In the genomic region with DNA sequence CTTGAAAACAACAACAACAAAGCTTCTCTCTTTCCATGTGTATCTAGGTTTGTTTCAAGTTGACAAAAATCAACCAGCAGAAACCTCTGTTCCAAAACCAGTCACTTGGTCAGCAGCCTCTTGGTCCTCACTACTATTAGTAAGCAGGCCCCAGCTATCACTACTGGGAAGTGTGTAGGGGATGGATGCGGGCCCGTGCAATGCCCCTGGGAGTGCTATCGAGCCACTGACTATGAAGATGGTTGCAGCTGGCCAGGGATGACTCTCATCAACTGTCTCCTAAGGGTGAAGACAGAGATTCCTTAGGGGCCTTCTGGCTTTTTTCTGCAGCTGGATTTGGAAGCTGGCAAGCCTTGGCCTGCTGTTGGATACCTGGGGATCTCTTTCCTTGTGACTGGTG, we compare ENCODE assay signal across 41 mouse cellular contexts. TPM values are rescaled to one million over a fixed set of nuclear protein-coding genes. Genes with fewer than 3 reads are reported as not detected.
"Had no signal": no experiment of that assay in that cellular context is flagged by ENCODE, and none has a peak within 500 bp of the region (broad histone marks: within the 10 kb centered on the region; RNA-seq: fewer than 3 reads in every experiment).

No protein-coding gene starts in this region.

- H3K27ac ChIP-seq: heart, embryonic 13.5 days; heart, embryonic 15.5 days; hindbrain, embryonic 12.5 days; hindbrain, embryonic 14.5 days; hindbrain, postnatal 0 days; kidney, embryonic 15.5 days; limb, embryonic 13.5 days; limb, embryonic 15.5 days; liver, embryonic 12.5 days; liver, embryonic 14.5 days had no signal

- H3K27me3 ChIP-seq: heart, embryonic 13.5 days; heart, embryonic 15.5 days; hindbrain, embryonic 12.5 days; kidney, embryonic 15.5 days; limb, embryonic 13.5 days; limb, embryonic 15.5 days; liver, embryonic 12.5 days had no signal

- H3K9me3 ChIP-seq: heart, embryonic 13.5 days; heart, embryonic 15.5 days; hindbrain, embryonic 12.5 days; kidney, embryonic 15.5 days; limb, embryonic 13.5 days; limb, embryonic 15.5 days; liver, embryonic 12.5 days had no signal

- H3K9ac ChIP-seq: heart, embryonic 13.5 days; heart, embryonic 15.5 days; hindbrain, embryonic 12.5 days; hindbrain, embryonic 14.5 days; kidney, embryonic 15.5 days; limb, embryonic 13.5 days; limb, embryonic 15.5 days; liver, embryonic 12.5 days; liver, embryonic 14.5 days had no signal

- ATAC-seq: hindbrain, postnatal 0 days; intestine, embryonic 16.5 days; liver, embryonic 12.5 days had no signal

- H3K4me3 ChIP-seq: heart, embryonic 13.5 days; heart, embryonic 15.5 days; hindbrain, embryonic 12.5 days; kidney, embryonic 15.5 days; limb, embryonic 13.5 days; limb, embryonic 15.5 days; liver, embryonic 12.5 days had no signal

- H3K4me2 ChIP-seq: heart, embryonic 13.5 days; heart, embryonic 15.5 days; hindbrain, embryonic 12.5 days; hindbrain, embryonic 14.5 days; kidney, embryonic 15.5 days; limb, embryonic 13.5 days; limb, embryonic 15.5 days; liver, embryonic 12.5 days had no signal

- DNase-seq: gastrocnemius, postnatal 14 days; gastrocnemius, postnatal 36 days; kidney, adult 11 months; kidney, adult 2 months; kidney, adult 9 months; kidney, postnatal 14 days; kidney, postnatal 36 days; layer of hippocampus, adult 9-11 months; layer of hippocampus, postnatal 36 days; left cerebral cortex, postnatal 4 days; lung, adult 18-20 months had no signal

- H3K36me3 ChIP-seq: heart, embryonic 13.5 days; heart, embryonic 15.5 days; hindbrain, embryonic 12.5 days; kidney, embryonic 15.5 days; limb, embryonic 13.5 days; limb, embryonic 15.5 days; liver, embryonic 12.5 days had no signal

RNA-seq across cellular contexts. Expression of a gene that starts 56.6 kb away (rescaled TPM):
- total RNA-seq: gastrocnemius, adult 18-20 months; gastrocnemius, adult 8-10 months; gastrocnemius, postnatal 14 days; gastrocnemius, postnatal 36 days; heart, adult 18-20 months; heart, postnatal 25 days; hematopoietic stem cell, adult 5-6 weeks; hindbrain, postnatal 0 days; layer of hippocampus, adult 18-20 months; layer of hippocampus, adult 8-10 months; layer of hippocampus, postnatal 14 days; layer of hippocampus, postnatal 36 days; left cerebral cortex, adult 18-20 months; left cerebral cortex, adult 8-10 months; left cerebral cortex, postnatal 10 days; left cerebral cortex, postnatal 25 days; left cerebral cortex, postnatal 4 days; liver, adult 2 months had no signal
- polyA plus RNA-seq: gonadal fat pad, adult 2 months; heart, embryonic 13.5 days; heart, embryonic 15.5 days; hindbrain, embryonic 12.5 days; hindbrain, embryonic 14.5 days; hindbrain, postnatal 0 days; intestine, embryonic 14.5 days; intestine, embryonic 16.5 days; kidney, adult 2 months; kidney, embryonic 15.5 days; kidney, postnatal 0 days; large intestine, adult 2 months; limb, embryonic 11.5 days; limb, embryonic 13.5 days; limb, embryonic 15.5 days; liver, adult 2 months; liver, embryonic 12.5 days; liver, embryonic 14.5 days; liver, embryonic 16.5 days had no signal
